Comparison of ENCODE assay signal across 8 mouse cellular contexts in the genomic region with DNA sequence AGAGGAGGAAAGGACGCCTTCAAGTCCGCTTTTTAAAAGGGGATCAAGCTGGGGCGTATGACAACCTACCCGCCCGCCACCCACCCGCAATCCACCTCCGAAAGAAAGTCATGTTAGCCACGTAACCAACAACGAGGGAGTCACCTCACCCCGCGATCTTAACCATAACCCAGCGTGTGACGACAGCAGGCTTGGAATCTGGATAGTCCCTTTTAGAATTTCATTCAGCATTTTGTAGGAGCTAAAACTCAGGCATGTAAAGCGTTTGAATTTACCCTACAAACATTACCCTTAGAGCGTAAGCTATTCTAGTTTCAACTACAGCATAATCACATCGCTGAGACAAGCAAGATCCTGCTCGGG. TPM values are rescaled to one million over a fixed set of nuclear protein-coding genes. Genes with fewer than 3 reads are reported as not detected.
DNase-seq lines count a peak whose midpoint lies in the region; ATAC-seq and TF ChIP-seq lines count a peak whose summit lies in the region.

No protein-coding gene starts in this region.

- H3K9ac ChIP-seq in embryonic facial prominence, embryonic 12.5 days, result peak overlapping the region; percentile 70
- H3K9ac ChIP-seq in intestine, embryonic 15.5 days, result peak overlapping the region; percentile 85
- peak overlapping the region; percentile 70 for H3K9ac ChIP-seq in neural tube, embryonic 12.5 days

- 0% methylated on average over 17 of the region's 17 CpGs for WGBS in lung, adult 2 months
- WGBS in embryonic facial prominence, embryonic 12.5 days, result under 1% methylated on average over 17 of the region's 17 CpGs
- under 1% methylated on average over 17 of the region's 17 CpGs for WGBS in intestine, embryonic 15.5 days
- under 1% methylated on average over 17 of the region's 17 CpGs for WGBS in neural tube, embryonic 12.5 days

- peak overlapping the region; percentile 88 for H3K4me2 ChIP-seq in embryonic facial prominence, embryonic 12.5 days (replicated peaks)
- peak overlapping the region; percentile 80 for H3K4me2 ChIP-seq in intestine, embryonic 15.5 days (replicated peaks)
- peak overlapping the region; percentile 93 for H3K4me2 ChIP-seq in neural tube, embryonic 12.5 days (replicated peaks)

- no peaks in the 10 kb centered on the region for H3K36me3 ChIP-seq in embryonic facial prominence, embryonic 12.5 days
- no peaks in the 10 kb centered on the region for H3K36me3 ChIP-seq in intestine, embryonic 15.5 days
- 0 out of 2 replicates have a peak, but pooled peaks cover 3% of the 10 kb centered on the region for H3K36me3 ChIP-seq in neural tube, embryonic 12.5 days

- no peak for TF ChIP-seq CTCF in lung, adult 2 months (IDR thresholded peaks at IDR 0.05; ENCODE audit: insufficient read depth, low read length)

- DNase-seq in lung, adult 2 months, result no peak
- no peak for DNase-seq in lung, postnatal 10 days
- DNase-seq in layer of hippocampus, postnatal 25 days (ENCODE audit: extremely low spot score in 1 of 2, low spot score in 1 of 2), result no peak
- DNase-seq in cerebellum, postnatal 14 days, result no peak
- no peak for DNase-seq in adrenal gland, postnatal 14 days

- TF ChIP-seq POLR2A in lung, adult 2 months (IDR thresholded peaks at IDR 0.05; ENCODE audit: borderline replicate concordance, extremely low read depth, low read depth, low read length), result no peak

- H3K4me1 ChIP-seq in lung, adult 2 months (ENCODE audit: control insufficient read depth, insufficient read depth, low read length), result peaks cover 6% of the 10 kb centered on the region
- H3K4me1 ChIP-seq in embryonic facial prominence, embryonic 12.5 days, result peaks cover 6% of the 10 kb centered on the region; the same call in 1 of the 2 replicates
- peaks cover 2% of the 10 kb centered on the region; the same call in 1 of the 2 replicates for H3K4me1 ChIP-seq in intestine, embryonic 15.5 days (replicated peaks)
- H3K4me1 ChIP-seq in neural tube, embryonic 12.5 days, result peaks cover 3% of the 10 kb centered on the region; the same call in 1 of the 2 replicates

- no peaks in the 10 kb centered on the region; the same call in 1 of the 2 replicates for H3K9me3 ChIP-seq in embryonic facial prominence, embryonic 12.5 days
- no peaks in the 10 kb centered on the region for H3K9me3 ChIP-seq in intestine, embryonic 15.5 days
- no peaks in the 10 kb centered on the region for H3K9me3 ChIP-seq in neural tube, embryonic 12.5 days

- H3K27ac ChIP-seq in embryonic facial prominence, embryonic 12.5 days, result peak overlapping the region; percentile 80
- peak overlapping the region; percentile 93 for H3K27ac ChIP-seq in intestine, embryonic 15.5 days
- H3K27ac ChIP-seq in neural tube, embryonic 12.5 days, result no peak overlapping the region

- ATAC-seq in embryonic facial prominence, embryonic 12.5 days (ENCODE audit: insufficient number of reproducible peaks, insufficient read depth, low FRiP score, low TSS enrichment), result no peak; the same call in 1 of the 2 replicates
- ATAC-seq in intestine, embryonic 15.5 days, result peak; percentile 8
- ATAC-seq in neural tube, embryonic 12.5 days (ENCODE audit: low FRiP score, low read depth), result peak; percentile 51

- H3K4me3 ChIP-seq in lung, adult 2 months (replicated peaks; ENCODE audit: extremely low read depth, low read depth, low read length), result peak overlapping the region; percentile 89
- H3K4me3 ChIP-seq in embryonic facial prominence, embryonic 12.5 days, result peak overlapping the region; percentile 75
- peak overlapping the region; percentile 76 for H3K4me3 ChIP-seq in intestine, embryonic 15.5 days (replicated peaks)
- peak overlapping the region; percentile 64 for H3K4me3 ChIP-seq in neural tube, embryonic 12.5 days

- no peaks in the 10 kb centered on the region for H3K27me3 ChIP-seq in embryonic facial prominence, embryonic 12.5 days
- no peaks in the 10 kb centered on the region for H3K27me3 ChIP-seq in intestine, embryonic 15.5 days (replicated peaks)
- no peaks in the 10 kb centered on the region for H3K27me3 ChIP-seq in neural tube, embryonic 12.5 days (replicated peaks)

RNA-seq across cellular contexts. Expression of a gene that starts 0.5 kb away (rescaled TPM):
- polyA plus RNA-seq in lung, adult 2 months (2012; rRNA removed), result 15.4 and 16.5 TPM in 2 replicates
- 20.2 and 24.3 TPM in 2 replicates for polyA plus RNA-seq in embryonic facial prominence, embryonic 12.5 days (2016; fragmentation: Nextera tagmentation; extraction: Ambion mirVana)
- 31.3 and 35.2 TPM in 2 replicates for polyA plus RNA-seq in intestine, embryonic 15.5 days (2015; fragmentation: Nextera tagmentation; extraction: Ambion mirVana)
- polyA plus RNA-seq in neural tube, embryonic 12.5 days (2016; fragmentation: Nextera tagmentation; extraction: Ambion mirVana), result 20.7 and 22.3 TPM in 2 replicates
- total RNA-seq in layer of hippocampus, postnatal 25 days (2021), result 10 to 100 TPM; 46.2 to 51.8 TPM
- total RNA-seq in adrenal gland, postnatal 14 days (2021), result 46.6 and 47.9 TPM in 2 replicates

RNA-seq across cellular contexts. Expression of a gene that starts 17.2 kb away (rescaled TPM):
- polyA plus RNA-seq in lung, adult 2 months (2012; rRNA removed), result 0.34 and 1.1 TPM in 2 replicates
- polyA plus RNA-seq in embryonic facial prominence, embryonic 12.5 days (2016; fragmentation: Nextera tagmentation; extraction: Ambion mirVana), result 0.67 and 1.0 TPM in 2 replicates
- not detected in 2 replicates for polyA plus RNA-seq in intestine, embryonic 15.5 days (2015; fragmentation: Nextera tagmentation; extraction: Ambion mirVana)
- 0.42 and 1.1 TPM in 2 replicates for polyA plus RNA-seq in neural tube, embryonic 12.5 days (2016; fragmentation: Nextera tagmentation; extraction: Ambion mirVana)
- total RNA-seq in layer of hippocampus, postnatal 25 days (2021), result not detected
- not detected in 2 replicates for total RNA-seq in adrenal gland, postnatal 14 days (2021)

RNA-seq across cellular contexts. Expression of a gene that starts 43.2 kb away (rescaled TPM):
- 3.0 and 7.9 TPM in 2 replicates for polyA plus RNA-seq in lung, adult 2 months (2012; rRNA removed)
- 122 and 127 TPM in 2 replicates for polyA plus RNA-seq in embryonic facial prominence, embryonic 12.5 days (2016; fragmentation: Nextera tagmentation; extraction: Ambion mirVana)
- 78.3 and 98.9 TPM in 2 replicates for polyA plus RNA-seq in intestine, embryonic 15.5 days (2015; fragmentation: Nextera tagmentation; extraction: Ambion mirVana)
- polyA plus RNA-seq in neural tube, embryonic 12.5 days (2016; fragmentation: Nextera tagmentation; extraction: Ambion mirVana), result 102 and 104 TPM in 2 replicates
- 10 to 100 TPM; 62.4 to 69.4 TPM for total RNA-seq in layer of hippocampus, postnatal 25 days (2021)
- 117 and 126 TPM in 2 replicates for total RNA-seq in adrenal gland, postnatal 14 days (2021)
